8 mouse cellular contexts compared by ENCODE assay signal in genomic region chr6:137364681-137365080, GRCm38 (mm10).
DNase-seq lines count a peak whose midpoint lies in the region; ATAC-seq and TF ChIP-seq lines count a peak whose summit lies in the region.

No protein-coding gene starts in this region.

- no peaks in the 10 kb centered on the region for H3K36me3 ChIP-seq in intestine, postnatal 0 days (ENCODE audit: control insufficient read depth, insufficient read depth)
- H3K36me3 ChIP-seq in liver, embryonic 12.5 days: no peaks in the 10 kb centered on the region

- peak; percentile 97 for ATAC-seq in frontal cortex, adult (ENCODE audit: low TSS enrichment)
- ATAC-seq in intestine, postnatal 0 days: no peak
- ATAC-seq in liver, embryonic 12.5 days: no peak

- WGBS in olfactory bulb, adult 2 months: 12% methylated on average over 5 of the region's 5 CpGs
- 83% methylated on average over 5 of the region's 5 CpGs for WGBS in intestine, postnatal 0 days
- WGBS in liver, embryonic 12.5 days (ENCODE audit: insufficient replicate concordance): 77% methylated on average over 5 of the region's 5 CpGs

- peaks cover 20% of the 10 kb centered on the region for H3K4me1 ChIP-seq in olfactory bulb, adult 2 months (ENCODE audit: control insufficient read depth, insufficient read depth, low read length)
- H3K4me1 ChIP-seq in intestine, postnatal 0 days (replicated peaks; ENCODE audit: control insufficient read depth, insufficient read depth, low read length): no peaks in the 10 kb centered on the region
- no peaks in the 10 kb centered on the region for H3K4me1 ChIP-seq in liver, embryonic 12.5 days

- intact Hi-C loops in gastrocnemius, postnatal 36 days (cut with DNase I): no loop called here

- no peaks in the 10 kb centered on the region for H3K27me3 ChIP-seq in intestine, postnatal 0 days (replicated peaks; ENCODE audit: control insufficient read depth, insufficient read depth, low read length)
- no peaks in the 10 kb centered on the region for H3K27me3 ChIP-seq in liver, embryonic 12.5 days (replicated peaks)

- TF ChIP-seq POLR2A in olfactory bulb, adult 2 months (IDR thresholded peaks at IDR 0.05; ENCODE audit: insufficient read depth, low read depth, low read length): no peak

- no peak overlapping the region for H3K27ac ChIP-seq in layer of hippocampus, adult 2 months
- H3K27ac ChIP-seq in olfactory bulb, adult 2 months (ENCODE audit: insufficient read depth, low read depth, low read length): peak overlapping the region; percentile 86
- no peak overlapping the region for H3K27ac ChIP-seq in intestine, postnatal 0 days (ENCODE audit: low read depth, low read length)
- H3K27ac ChIP-seq in liver, embryonic 12.5 days: no peak overlapping the region

- no peak for TF ChIP-seq CTCF in layer of hippocampus, adult 2 months (conservative IDR thresholded peaks at IDR 0.05)
- TF ChIP-seq CTCF in olfactory bulb, adult 2 months (IDR thresholded peaks at IDR 0.05; ENCODE audit: insufficient read depth, low read depth, low read length): no peak
- no peak for TF ChIP-seq CTCF in intestine, postnatal 0 days (IDR thresholded peaks at IDR 0.05; ENCODE audit: low read depth)

- H3K9me3 ChIP-seq in intestine, postnatal 0 days (ENCODE audit: control insufficient read depth): no peaks in the 10 kb centered on the region
- no peaks in the 10 kb centered on the region for H3K9me3 ChIP-seq in liver, embryonic 12.5 days (replicated peaks)

- H3K4me2 ChIP-seq in intestine, postnatal 0 days (replicated peaks; ENCODE audit: low read depth): no peak overlapping the region
- H3K4me2 ChIP-seq in liver, embryonic 12.5 days: no peak overlapping the region

- H3K4me3 ChIP-seq in layer of hippocampus, adult 2 months: 0 out of 2 replicates have a peak overlapping the region, but pooled peaks have one; percentile 8
- no peak overlapping the region; the same call in 1 of the 2 replicates for H3K4me3 ChIP-seq in olfactory bulb, adult 2 months (ENCODE audit: insufficient read depth, low read depth, low read length)
- H3K4me3 ChIP-seq in intestine, postnatal 0 days (ENCODE audit: low read depth, low read length): no peak overlapping the region
- H3K4me3 ChIP-seq in liver, embryonic 12.5 days: no peak overlapping the region

- no peak overlapping the region for H3K9ac ChIP-seq in intestine, postnatal 0 days (ENCODE audit: low read depth, low read length)
- H3K9ac ChIP-seq in liver, embryonic 12.5 days: no peak overlapping the region

- DNase-seq in gastrocnemius, postnatal 10 days: peak; percentile 15
- DNase-seq in gastrocnemius, postnatal 36 days: no peak
- DNase-seq in adipocyte (ENCODE audit: low spot score): peak; percentile 5
- peak; percentile 64 to 78 for DNase-seq in layer of hippocampus, adult 2 months (ENCODE audit: low spot score in 2 of 2)

Comparison
In these comparisons a context has a peak if more than half of its experiments do, and no peak if none do; other contexts are left out.
1. DNase-seq: peak in gastrocnemius, postnatal 10 days (single experiment), adipocyte (single experiment) and layer of hippocampus, adult 2 months (2 of 2); none in gastrocnemius, postnatal 36 days (0 of 2).